Mouse (Mus musculus) R1 (cell line): ENCODE results near the gene Gm38392.

Experiments used
- DNase-seq: peaks from one replicate; pipeline ENCODE4 v3.0.0-alpha.2; 2018; ENCODE audit warnings: low read depth, low spot score

Gene Gm38392

GRCm38 (mm10) chr3:88235616-88236015 is 51.4 kb downstream of the Gm38392 start:
- no peak for DNase-seq

DNA sequence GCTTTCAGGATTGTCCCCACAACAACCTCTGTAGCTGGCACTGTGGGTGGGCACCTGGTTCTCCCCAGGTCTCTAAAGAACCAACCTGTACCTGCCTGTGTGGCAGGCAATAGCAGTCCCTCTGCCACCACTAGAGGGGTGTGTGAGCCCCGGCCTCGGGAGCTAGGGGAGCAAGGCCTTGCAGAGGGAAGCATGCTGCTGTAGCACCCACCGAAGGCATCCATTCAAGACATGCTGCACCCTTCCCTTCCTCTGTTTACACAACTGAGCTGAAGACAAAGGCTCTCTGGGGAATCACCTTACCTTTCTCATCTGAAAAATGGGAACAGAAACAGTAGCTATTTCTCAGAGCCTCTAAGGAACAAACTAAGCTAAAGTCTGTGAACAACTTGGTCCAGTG is 51.8 kb downstream of the Gm38392 start:
- DNase-seq = peak; percentile 55

DNA sequence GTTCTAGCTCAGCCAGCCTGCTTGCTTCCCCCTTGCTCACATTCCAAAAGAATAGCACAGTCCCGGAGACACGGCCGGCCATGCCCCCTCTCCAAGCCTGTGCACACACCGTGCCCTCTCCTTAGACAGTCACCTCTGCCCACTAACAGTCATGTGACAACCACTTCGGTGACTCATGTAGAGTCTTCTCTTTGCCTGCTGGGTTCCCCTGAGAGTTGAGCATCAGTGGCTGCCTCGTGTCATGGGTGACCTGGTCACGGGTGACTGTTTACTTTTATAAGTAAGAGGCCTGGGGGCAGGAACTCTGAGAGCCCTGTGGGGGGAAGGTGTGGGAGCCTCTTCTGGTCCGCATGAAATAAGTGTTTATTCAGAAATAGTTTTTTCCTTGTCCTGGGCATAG is 53.0 kb downstream of the Gm38392 start:
- no peak for DNase-seq

- DNase-seq = no peak
Observed at GRCm38 (mm10) chr3:88232851-88233649, 54.0 kb downstream of the Gm38392 start.

GRCm38 (mm10) chr3:88232301-88232702 is 54.7 kb downstream of the Gm38392 start:
- no peak for DNase-seq

DNA sequence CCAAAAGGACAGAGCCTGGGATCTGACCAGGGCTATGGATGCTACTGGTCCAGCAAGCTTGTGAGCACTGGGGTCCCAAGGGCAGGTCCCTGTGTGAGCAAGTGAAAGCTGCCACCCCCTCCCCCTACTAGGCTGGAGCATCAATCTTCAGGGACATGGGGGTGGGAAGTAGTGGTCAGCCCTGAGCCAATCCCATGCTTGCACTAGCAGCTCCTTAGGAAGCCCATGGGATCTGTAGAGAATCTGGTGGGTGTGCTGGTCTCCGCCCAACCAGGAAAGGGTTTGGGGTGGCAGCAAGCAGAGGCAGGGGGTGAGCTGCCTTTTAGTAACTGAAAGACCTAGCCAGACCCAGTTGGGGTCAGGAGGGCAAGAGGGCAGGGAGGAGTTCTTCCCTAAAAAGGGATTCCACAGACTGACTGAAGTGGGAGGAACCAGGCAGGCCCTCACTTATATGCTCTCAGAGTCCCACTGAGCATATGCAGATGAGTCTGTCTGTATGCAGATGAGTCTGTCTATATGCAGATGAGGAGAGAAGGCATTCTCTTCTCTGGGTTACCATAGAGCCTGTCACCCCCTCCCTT is 55.9 kb downstream of the Gm38392 start:
- peak; percentile 96 for DNase-seq

- DNase-seq = no peak
Observed at GRCm38 (mm10) chr3:88230262-88231047, 56.6 kb downstream of the Gm38392 start.

DNA sequence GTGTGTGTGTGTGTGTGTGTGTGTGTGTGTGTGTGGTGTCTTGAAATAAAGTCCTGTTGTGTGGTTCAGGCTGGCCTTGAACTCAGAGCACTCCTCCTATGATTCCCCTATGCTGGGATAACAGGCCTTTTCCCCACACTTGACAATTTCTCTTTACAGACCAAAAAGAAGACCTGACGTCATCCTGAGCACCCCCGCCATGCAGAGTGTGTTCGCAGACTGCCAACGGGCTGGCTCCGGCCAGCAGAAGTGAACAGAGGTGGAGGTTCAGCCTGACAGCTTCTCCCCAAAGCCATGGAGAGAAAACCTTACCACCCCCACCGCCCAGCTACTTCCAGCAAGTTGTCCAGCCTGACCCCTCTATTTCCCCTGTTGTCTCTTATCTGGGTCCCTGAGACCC is 57.5 kb downstream of the Gm38392 start:
- DNase-seq = no peak

GRCm38 (mm10) chr3:88228906-88229305 is 58.1 kb downstream of the Gm38392 start:
- no peak for DNase-seq

GRCm38 (mm10) chr3:88227976-88228375 is 59.0 kb downstream of the Gm38392 start:
- no peak for DNase-seq

- DNase-seq = no peak
Observed at GRCm38 (mm10) chr3:88227260-88227659, 59.8 kb downstream of the Gm38392 start.

DNA sequence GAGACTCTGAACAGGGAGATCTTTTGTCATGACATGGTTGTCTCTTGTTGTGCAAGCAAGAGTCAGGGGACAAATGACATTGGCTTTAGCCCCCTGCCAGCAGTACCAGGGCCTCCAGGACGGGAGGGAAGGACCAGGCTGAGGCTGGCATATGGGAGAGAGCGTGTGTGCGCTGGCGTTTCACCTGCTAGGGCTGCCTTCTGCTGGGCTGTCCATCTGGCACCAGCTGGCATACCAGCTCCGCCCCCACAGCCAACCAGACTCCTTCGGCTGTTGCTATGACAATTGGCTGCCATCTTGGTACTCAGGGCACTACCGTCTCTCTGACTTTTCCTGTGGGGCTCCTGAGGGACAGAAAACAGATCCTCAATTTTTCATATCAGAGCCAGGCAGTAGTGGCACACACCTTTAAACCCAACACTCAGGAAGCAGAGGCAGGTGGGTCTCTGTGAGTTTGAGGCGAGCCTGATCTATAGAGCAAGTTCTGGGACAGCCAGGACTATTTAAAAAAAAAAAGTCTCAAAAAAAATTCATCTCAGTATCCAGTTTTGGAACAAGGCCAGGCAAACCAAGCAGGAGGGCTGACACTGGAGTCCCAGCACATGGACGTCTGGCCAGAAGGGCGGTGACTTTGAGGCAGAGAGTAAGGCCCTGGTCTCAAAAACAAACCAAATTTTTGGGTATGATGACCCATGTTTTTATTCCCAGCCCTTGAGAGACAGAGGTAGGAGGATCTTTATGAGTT is 60.7 kb downstream of the Gm38392 start:
- no peak for DNase-seq

DNA sequence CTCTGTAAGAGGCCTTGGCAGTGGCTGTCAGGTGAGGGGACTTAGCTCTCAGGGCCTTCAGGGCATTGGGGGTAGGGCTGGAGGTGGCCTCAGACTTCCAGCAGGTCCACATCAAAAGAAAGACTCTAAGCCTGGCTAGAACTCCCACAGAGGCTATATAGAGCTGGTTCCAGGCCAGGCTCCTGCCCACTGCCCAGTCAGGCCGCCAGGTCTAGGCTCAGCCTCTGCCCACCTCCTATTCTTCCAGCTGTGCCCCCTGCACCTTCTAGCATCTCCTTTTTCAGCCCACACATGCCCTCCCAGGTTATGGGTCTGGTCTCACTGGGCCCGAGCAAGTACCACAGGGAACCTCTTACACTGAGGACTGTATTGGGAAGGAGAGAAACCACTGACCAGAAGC is 62.1 kb downstream of the Gm38392 start:
- no peak for DNase-seq

DNA sequence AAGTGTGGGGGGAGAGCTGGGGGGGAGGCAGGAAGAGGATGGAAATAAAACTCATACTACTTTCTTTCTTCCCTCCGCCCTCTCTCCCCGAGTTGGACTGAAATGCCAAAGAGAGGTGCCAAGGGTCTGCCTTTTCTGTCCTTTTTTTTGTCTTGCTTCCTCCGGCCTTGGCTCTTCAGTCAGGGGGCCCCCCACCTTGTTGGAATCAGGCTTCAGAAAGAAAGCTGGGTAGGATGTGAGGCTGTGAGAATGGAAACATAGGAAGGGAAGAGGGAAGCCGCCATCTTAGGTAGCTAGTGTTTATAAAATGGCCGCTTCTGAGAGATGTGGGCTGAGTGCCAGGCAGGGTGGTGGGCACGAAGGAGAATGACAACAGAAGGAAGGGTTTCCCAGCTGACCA is 64.6 kb downstream of the Gm38392 start:
- DNase-seq = no peak

DNA sequence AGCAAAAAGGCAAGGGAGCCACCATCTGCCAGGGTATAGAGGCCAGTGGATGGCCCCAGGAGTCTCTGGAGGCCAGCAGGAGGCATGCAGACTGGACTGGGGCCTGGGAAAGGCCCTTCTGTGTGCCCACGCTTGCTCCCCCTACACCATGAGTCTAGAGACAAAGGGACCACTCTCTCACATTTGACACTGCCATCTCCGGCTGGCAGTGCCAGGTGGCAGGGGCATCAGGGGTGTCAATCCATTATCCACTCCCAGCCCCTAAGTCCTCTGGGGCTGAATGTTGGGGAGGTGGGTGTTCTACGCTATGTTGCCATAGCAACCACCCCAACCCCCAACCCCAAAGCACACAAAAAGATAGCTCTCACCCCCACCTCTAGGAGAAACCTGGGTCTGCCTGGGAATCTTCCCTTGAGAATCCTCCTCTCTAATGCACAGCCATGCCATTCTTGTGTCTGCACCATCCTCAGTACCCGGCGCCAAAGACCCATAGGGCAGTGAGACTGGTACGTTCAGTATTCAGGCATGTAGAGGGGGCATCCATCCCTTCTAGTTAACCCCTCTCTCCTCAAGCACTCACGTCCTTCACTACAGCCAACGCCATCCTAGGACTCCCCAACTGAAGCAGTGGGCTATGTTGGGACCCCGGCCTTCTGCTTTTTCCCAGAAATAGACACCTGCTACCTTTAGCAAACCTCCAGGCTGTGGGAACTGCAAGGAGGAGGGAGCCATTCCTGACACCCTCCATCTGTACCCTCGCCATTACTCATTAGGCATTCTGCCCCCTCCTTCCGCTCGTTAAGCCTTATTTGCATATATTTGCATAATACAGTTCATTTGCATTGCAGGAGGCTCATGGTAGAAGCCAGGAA is 65.3 kb downstream of the Gm38392 start:
- DNase-seq = no peak

DNA sequence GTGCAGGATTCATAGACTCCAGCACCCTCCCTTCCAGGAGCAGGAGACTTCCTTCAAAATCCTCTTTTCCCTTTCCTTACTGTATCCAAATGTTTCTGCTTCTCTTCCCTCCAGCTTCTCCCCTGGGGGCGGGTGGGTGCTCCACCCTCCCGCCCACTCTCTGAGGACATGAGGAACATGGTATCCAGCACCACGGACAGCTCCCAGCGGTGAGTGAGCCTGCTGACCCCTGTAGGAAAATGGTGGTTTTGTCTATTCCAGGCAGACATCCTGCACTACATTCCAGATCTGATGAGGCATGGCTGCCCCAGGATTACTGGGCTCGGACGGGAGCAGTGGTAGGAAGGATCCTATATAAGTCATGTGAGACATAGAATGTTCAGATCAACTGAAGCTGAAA is 66.2 kb downstream of the Gm38392 start:
- peak; percentile 91 for DNase-seq

DNA sequence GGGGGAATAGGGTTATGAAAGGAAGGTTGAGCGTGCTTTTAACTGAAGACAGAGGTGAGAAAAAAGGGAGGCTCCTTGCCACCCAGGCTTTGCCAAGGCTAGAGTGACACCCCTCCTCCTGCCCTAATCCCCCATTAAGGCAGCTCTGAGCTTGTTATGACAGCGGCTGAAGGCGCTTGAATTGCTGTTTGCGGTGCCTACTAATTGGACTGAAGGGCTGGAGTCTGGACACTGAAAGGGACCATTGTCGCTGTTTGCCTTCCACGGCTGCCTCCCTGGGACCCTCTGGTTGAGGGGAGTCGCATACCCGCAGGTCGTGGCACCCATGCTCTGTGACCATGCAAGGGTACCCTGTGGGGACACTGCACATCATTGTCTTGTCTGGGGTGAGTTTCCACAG is 67.1 kb downstream of the Gm38392 start:
- DNase-seq = no peak

GRCm38 (mm10) chr3:88217679-88218078 is 69.3 kb downstream of the Gm38392 start:
- no peak for DNase-seq

DNA sequence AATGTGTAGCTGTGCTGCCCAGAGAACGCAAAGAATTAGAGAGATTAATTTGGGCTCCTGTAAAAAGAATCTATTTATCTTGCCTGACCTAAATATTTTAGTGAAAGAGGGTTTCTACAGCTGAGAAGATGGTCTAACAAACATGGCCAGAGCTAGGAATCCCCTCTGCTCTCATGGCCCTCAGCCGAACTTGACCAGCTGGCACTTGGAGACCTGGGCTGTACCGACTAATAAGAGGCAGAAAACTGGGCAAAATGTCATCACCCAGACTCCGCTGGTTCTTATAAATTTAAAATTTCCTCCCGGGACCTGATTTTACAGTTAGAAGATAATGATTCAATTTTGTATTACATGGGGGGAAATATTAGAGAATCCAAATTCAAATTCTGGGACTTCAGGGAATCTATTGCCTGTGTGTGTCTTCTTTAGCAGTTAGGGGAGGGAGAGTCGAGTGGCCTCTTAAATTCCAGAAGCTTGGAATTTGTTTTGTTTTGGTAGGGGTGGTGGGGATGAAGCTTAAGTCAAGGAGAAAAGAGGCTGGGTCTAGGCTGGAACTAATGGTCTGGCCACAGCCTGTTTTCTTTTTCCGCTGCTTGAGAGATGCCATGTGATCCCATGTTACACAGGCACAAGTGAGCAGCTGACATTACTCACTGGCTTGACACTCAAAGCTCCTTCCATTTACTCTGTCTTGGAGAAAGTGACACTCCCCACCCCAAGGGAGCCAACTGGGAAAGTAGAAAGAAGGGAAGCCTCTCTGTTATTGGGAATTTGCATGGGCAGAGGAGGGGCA is 70.3 kb downstream of the Gm38392 start:
- no peak for DNase-seq

DNA sequence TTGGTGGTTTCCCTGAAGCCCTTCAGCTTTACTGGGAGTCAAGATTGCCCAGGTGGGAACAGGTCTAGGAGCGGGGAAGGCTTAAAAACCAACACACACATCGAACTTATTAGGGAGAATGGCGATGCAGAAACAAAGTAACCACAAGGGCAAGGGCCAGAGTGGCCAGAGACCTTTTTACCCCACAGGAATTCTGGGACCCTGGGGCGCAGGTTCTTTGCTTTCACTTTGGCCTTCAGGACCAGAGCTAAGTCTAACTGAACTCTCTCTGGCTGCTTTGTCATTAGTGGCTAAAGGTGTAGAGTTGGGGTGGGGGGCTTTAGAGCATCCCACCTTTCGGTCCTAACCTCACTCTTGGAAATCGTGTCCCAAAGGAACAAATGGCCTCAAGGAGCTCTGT is 70.9 kb downstream of the Gm38392 start:
- no peak for DNase-seq
